Mouse (Mus musculus) thymus, adult 2 months (tissue): ENCODE results near the gene Tpk1.

Experiments
- CTCF ChIP-seq: fragments of 200-500 bp; IDR thresholded peaks from 2 replicates; pipeline ENCODE4 v1.5.1; 2012; ENCODE audit warnings: mild to moderate bottlenecking, control low read depth, low read length, moderate library complexity, borderline replicate concordance; ENCODE audit not compliant: control insufficient read depth, poor library complexity, insufficient read depth; ENCODE audit errors: extremely low read depth
- POLR2A ChIP-seq: fragments of 200-500 bp; IDR thresholded peaks from 2 replicates; pipeline ENCODE4 v1.6.1; 2012; ENCODE audit warnings: mild to moderate bottlenecking, low read length, control low read depth, moderate library complexity; ENCODE audit not compliant: control insufficient read depth, poor library complexity, insufficient read depth; ENCODE audit errors: extremely low read depth

DNA sequence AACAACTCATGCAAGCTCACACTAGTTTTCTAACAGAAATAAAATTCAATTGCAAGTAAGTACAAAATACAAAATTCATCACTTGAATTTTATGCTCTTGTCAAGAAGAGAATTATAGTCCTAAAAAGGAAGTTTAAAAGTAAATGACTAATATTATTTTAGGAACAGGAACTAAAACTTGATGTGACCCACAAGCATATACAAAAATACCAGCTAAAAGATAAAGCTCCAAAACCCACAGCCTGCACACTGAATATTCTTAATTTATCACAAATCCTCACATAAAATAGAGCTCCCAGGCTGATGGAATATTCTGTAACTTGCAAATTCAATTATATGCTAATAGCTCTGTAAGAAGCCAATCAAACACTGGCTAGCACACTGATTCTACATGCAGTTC, 25.5 kb downstream of the Tpk1 start:
- TF ChIP-seq POLR2A (no peak), CTCF (no peak)
